Mouse (Mus musculus) liver, embryonic 14.5 days (tissue): ENCODE measurements around the gene Anxa5. TPM values are rescaled to one million over a fixed set of nuclear protein-coding genes. Genes with fewer than 3 reads are reported as not detected.

ENCODE experiments used
- ATAC-seq: fragments of 200-750 bp; cut with Nextera tagmentation; 2 replicates; pipeline ENCODE4 v1.8.0; 2017; ENCODE audit warnings: moderate number of reproducible peaks, mild to moderate bottlenecking, moderate library complexity; ENCODE audit not compliant: insufficient read depth
- DNase-seq, 3 experiments: peaks; one replicate each; pipeline ENCODE4 v3.0.0-alpha.2; 2012 to 2013; ENCODE audit warnings: low read depth in 3 of 3, low spot score in 3 of 3
- H3K27ac ChIP-seq: fragments of 300-500 bp; sonication (generic); 2 replicates; pipeline ENCODE4 v1.5.1; 2014; ENCODE audit warnings: moderate library complexity, mild to moderate bottlenecking, control low read depth, inconsistent platforms
- H3K27me3 ChIP-seq: fragments of 300-500 bp; sonication (generic); 2 replicates; pipeline ENCODE4 v1.6.1; 2014; ENCODE audit warnings: mild to moderate bottlenecking, low read length, moderate library complexity; ENCODE audit not compliant: control insufficient read depth, insufficient read depth
- H3K36me3 ChIP-seq: fragments of 300-500 bp; sonication (generic); replicated peaks from 2 replicates; pipeline ENCODE4 v1.6.1; 2014; ENCODE audit warnings: low read depth; ENCODE audit not compliant: control insufficient read depth, insufficient read depth
- H3K4me1 ChIP-seq, 2 experiments: fragments of 200-500 bp in 1 of 2; fragments of 300-500 bp in 1 of 2; sonication (generic) in 1 of 2; replicated peaks; 2 replicates each; pipeline ENCODE4 v1.6.1; 2012 to 2014; ENCODE audit warnings: antibody characterized with exemption in 1 of 2, inconsistent platforms in 1 of 2, low read length in 1 of 2; ENCODE audit not compliant: control insufficient read depth in 2 of 2, insufficient read depth in 2 of 2
- H3K4me2 ChIP-seq: fragments of 300-500 bp; sonication (generic); 2 replicates; pipeline ENCODE4 v1.6.1; 2014; ENCODE audit warnings: low read depth, mild to moderate bottlenecking, control low read depth, moderate library complexity
- H3K4me3 ChIP-seq, 2 experiments: fragments of 200-500 bp in 1 of 2; fragments of 300-500 bp in 1 of 2; sonication (generic) in 1 of 2; 2 replicates each; pipeline ENCODE4 v1.5.1; 2012 to 2014; ENCODE audit warnings: low read depth in 2 of 2, low read length in 2 of 2, mild to moderate bottlenecking in 2 of 2, control low read depth in 1 of 2, inconsistent platforms in 1 of 2, moderate library complexity in 1 of 2; ENCODE audit not compliant: insufficient read depth in 1 of 2
- H3K9ac ChIP-seq: fragments of 300-500 bp; sonication (generic); replicated peaks from 2 replicates; pipeline ENCODE4 v1.6.1; 2014; ENCODE audit warnings: mild to moderate bottlenecking, control low read depth, moderate library complexity
- H3K9me3 ChIP-seq: fragments of 300-500 bp; sonication (generic); 2 replicates; pipeline ENCODE4 v1.6.1; 2016; ENCODE audit warnings: low read length, mixed read lengths; ENCODE audit not compliant: control insufficient read depth
- CTCF ChIP-seq: IDR thresholded peaks from 2 replicates; pipeline ENCODE4 v1.5.1; 2016; ENCODE audit warnings: antibody characterized with exemption, low read depth, control low read depth
- EP300 ChIP-seq: IDR thresholded peaks from 2 replicates; pipeline ENCODE4 v1.6.1; 2016; ENCODE audit warnings: antibody characterized with exemption, low read depth
- WGBS: fragments of 180-500 bp; shearing (Covaris S2); extraction: QIAGEN DNeasy Blood & Tissue Kit; methylation state at CpG from one replicate; pipeline ENCODE4 v1.1.7; 2014; ENCODE audit not compliant: insufficient replicate concordance; 5-methylcytosine and 5-hydroxymethylcytosine counted together
- microRNA-seq: library from miRNA; unstranded; fragments of <30 nt; microRNA quantifications from one replicate; pipeline ENCODE4, GENCODE M21; 2016
- polyA plus RNA-seq, 2 experiments: library from polyadenylated mRNA; depleted of rRNA in 1 of 2; stranded (reverse) in 1 of 2; unstranded in 1 of 2; fragments of >200 nt; fragmentation: Nextera tagmentation in 1 of 2; extraction: Ambion mirVana in 1 of 2; gene quantifications; 2 replicates each; pipeline versions ENCODE4 v1.2.1 to v1.2.3; 2012 to 2014

The Anxa5 gene
- polyA plus RNA-seq, 2 experiments = 49.9 to 51.9 TPM

DNA sequence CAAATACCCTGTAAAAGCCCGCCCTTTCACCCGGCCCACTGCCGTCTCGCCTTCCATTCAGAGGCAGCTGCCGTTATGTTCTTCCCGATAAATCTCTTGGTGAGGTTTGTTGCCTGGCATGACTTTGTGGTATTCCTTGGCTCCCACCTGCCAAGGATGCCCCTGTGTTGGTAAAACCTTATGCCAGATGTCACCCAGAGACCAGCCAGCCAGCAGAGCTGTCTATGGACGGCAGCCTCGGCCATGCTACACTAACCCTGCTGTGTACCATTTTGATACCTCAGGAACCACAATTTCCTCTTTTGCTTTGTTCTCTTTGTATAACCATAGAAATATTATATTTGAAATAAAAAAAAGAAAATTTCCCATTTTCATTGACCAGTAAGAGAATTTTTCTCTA lies 48.3 kb downstream of the Anxa5 start:
- TF ChIP-seq CTCF (no peak), EP300 (no peak)
- ATAC-seq (no peak), DNase-seq (no peak)
- Histone ChIP-seq H3K9me3 (no peaks in the 10 kb centered on the region), H3K27me3 (no peaks in the 10 kb centered on the region), H3K4me2 (no peak overlapping the region), H3K27ac (no peak overlapping the region), H3K9ac (no peak overlapping the region), H3K4me1 (no peaks in the 10 kb centered on the region), H3K4me3 (no peak overlapping the region), H3K36me3 (no peaks in the 10 kb centered on the region)
- WGBS = 76% methylated on average over 8 of the region's 8 CpGs

DNA sequence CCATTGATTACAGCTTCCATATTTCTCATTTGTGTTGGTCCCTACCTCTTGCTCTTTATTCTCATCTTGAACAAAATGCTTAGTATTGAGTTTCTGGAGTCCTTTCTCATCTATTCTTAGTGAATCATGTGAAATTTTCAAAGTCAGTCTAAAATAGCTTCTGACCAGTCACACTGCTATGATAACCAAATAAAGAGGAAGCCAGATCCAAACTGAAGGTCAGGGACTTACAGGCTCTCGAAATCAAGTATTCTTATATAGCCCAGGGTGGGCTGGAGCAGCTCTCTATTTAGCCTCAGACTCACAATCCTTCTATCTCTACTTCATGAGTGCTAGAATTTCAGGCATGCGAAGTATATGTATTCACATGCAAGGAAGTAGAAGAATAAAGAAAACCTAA lies 66.2 kb downstream of the Anxa5 start:
- TF ChIP-seq EP300 = no peak
- no peak for TF ChIP-seq CTCF
- Histone ChIP-seq H3K4me3 (no peak overlapping the region), H3K36me3 (no peaks in the 10 kb centered on the region), H3K27ac (no peak overlapping the region), H3K27me3 (no peaks in the 10 kb centered on the region), H3K9ac (no peak overlapping the region), H3K4me1 (no peaks in the 10 kb centered on the region), H3K9me3 (no peaks in the 10 kb centered on the region), H3K4me2 (no peak overlapping the region)
- ATAC-seq (no peak), DNase-seq (no peak)
- WGBS = 51% methylated on average over 2 of the region's 2 CpGs

DNA sequence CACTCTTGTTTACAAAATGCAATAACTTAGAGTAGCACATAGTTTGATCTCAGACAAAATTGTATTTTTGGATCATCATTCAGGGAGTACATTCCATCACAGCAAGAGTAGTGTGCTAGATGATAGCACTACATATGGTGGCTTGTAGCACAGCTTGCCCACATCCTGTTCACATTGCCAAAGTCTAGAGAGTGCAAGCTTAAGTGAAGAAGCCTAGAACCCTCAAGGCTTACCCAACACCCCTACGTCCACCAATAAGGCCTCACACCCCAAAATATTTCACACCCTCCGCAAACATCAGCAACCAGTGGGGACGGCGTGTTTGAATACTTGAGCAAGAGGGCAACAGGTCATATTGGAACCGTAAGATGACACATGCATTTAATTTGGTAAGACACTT lies 68.7 kb downstream of the Anxa5 start:
- TF ChIP-seq CTCF (no peak), EP300 (no peak)
- Histone ChIP-seq H3K27ac (no peak overlapping the region), H3K4me3 (no peak overlapping the region), H3K27me3 (no peaks in the 10 kb centered on the region), H3K9ac (no peak overlapping the region), H3K9me3 (no peaks in the 10 kb centered on the region), H3K4me1 (no peaks in the 10 kb centered on the region), H3K4me2 (no peak overlapping the region), H3K36me3 (no peaks in the 10 kb centered on the region)
- 68% methylated on average over 5 of the region's 5 CpGs for WGBS
- ATAC-seq (no peak), DNase-seq (no peak)

DNA sequence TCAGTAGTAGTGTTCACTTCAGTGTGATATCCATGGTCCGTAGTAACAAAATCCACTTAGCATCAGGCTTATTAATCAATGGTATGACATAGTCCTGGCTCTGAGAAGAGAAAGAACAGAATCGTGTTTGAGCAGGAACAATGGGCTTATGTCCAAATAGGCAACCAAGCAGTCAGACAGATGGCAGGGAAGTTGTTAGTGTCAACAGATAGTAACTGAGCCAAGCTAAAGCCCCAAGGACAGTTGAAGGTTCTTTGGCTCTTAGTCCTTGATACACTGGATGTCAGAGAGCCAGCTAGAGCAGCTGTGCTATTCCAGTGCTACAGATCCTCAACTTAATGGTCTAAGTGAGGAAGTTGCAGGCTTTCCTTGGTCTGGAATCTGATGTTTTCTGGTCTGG lies 69.4 kb downstream of the Anxa5 start:
- Histone ChIP-seq H3K9me3 (no peaks in the 10 kb centered on the region), H3K4me2 (no peak overlapping the region)
- 54% methylated on average over 2 of the region's 2 CpGs for WGBS

DNA sequence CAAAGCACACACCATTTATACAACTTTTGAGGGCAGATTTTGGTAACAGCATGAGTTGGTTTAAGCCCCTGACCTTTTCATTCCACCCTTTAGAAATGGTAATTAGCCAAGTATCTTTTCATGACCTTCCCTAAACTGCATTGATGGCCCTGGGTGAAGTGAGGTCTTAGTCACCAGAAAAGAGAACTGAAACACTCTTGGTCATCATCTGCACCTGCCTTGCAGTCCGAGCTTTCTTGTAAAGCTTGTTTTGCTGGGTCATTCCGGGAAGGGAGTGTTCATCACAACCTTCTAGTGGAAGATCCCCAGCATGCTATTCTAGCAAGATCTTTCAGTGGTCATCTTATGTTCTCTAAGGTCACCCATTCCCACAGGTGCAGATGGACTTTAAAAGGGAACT lies 73.8 kb downstream of the Anxa5 start:
- Histone ChIP-seq H3K9me3 (no peaks in the 10 kb centered on the region), H3K36me3 (no peaks in the 10 kb centered on the region), H3K4me1 (no peaks in the 10 kb centered on the region), H3K4me2 (no peak overlapping the region), H3K9ac (no peak overlapping the region), H3K4me3 (no peak overlapping the region), H3K27ac (no peak overlapping the region), H3K27me3 (no peaks in the 10 kb centered on the region)
- no peak for ATAC-seq
- WGBS = 30% methylated on average over 2 of the region's 2 CpGs
- TF ChIP-seq CTCF = no peak
- no peak for TF ChIP-seq EP300
- DNase-seq = no peak

More for the DNA sequence above, 69.4 kb downstream of the Anxa5 start:
- no peak for ATAC-seq
- DNase-seq = no peak
- Histone ChIP-seq H3K27me3 (no peaks in the 10 kb centered on the region), H3K27ac (no peak overlapping the region), H3K4me1 (no peaks in the 10 kb centered on the region), H3K9ac (no peak overlapping the region), H3K36me3 (no peaks in the 10 kb centered on the region), H3K4me3 (no peak overlapping the region)
- no peak for TF ChIP-seq EP300
- TF ChIP-seq CTCF = no peak

DNA sequence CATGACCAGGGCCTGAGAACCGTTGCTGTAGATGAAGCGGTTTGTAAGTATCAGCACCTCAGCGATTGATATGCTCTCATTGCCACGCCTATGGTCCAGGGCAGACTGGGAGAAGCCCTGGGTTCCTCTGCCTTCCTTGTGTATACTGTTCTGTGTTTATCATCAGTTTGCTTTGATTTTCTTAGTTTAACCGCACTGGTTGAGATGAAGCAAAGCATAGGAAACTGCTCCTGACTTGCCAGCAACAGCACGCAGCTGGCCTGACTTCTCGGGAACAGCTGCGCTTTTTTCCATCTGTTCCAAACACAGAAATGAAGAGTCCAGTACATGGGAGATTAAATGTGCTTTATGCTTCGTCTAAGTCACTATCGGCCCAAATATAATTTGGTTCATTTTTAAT lies 75.0 kb downstream of the Anxa5 start:
- Histone ChIP-seq H3K27me3 (no peaks in the 10 kb centered on the region), H3K4me3 (no peak overlapping the region), H3K9me3 (no peaks in the 10 kb centered on the region), H3K4me2 (no peak overlapping the region), H3K36me3 (no peaks in the 10 kb centered on the region), H3K27ac (no peak overlapping the region), H3K9ac (no peak overlapping the region), H3K4me1 (no peaks in the 10 kb centered on the region)
- ATAC-seq (no peak), DNase-seq (no peak)
- no peak for TF ChIP-seq CTCF
- TF ChIP-seq EP300 = no peak
- WGBS = 68% methylated on average over 10 of the region's 10 CpGs

Small RNA genes lying within 50 kb of the gene (microRNA-seq; reads per million reads assigned to microRNA genes)
- not detected for gene Mir7009

Other genes starting within 250 kb of the Anxa5 start
- gene 1810062G17Rik, start within 50 bp of the Anxa5 start, polyA plus RNA-seq (2012; rRNA removed) = 0.43 and 0.77 TPM in 2 replicates
- gene 1810062G17Rik, start within 50 bp of the Anxa5 start, polyA plus RNA-seq (2014; fragmentation: Nextera tagmentation; extraction: Ambion mirVana) = 1.1 and 1.2 TPM in 2 replicates
- gene Gm11549, start 45.9 kb upstream of the Anxa5 start, polyA plus RNA-seq (2012; rRNA removed) = 0.01 TPM in 1 of 2 replicates, not detected in the other
- not detected in 2 replicates for gene Gm11549, start 45.9 kb upstream of the Anxa5 start, polyA plus RNA-seq (2014; fragmentation: Nextera tagmentation; extraction: Ambion mirVana)
- gene Exosc9, start 76.7 kb upstream of the Anxa5 start, polyA plus RNA-seq (2012; rRNA removed) = 12.6 and 25.1 TPM in 2 replicates
- gene Exosc9, start 76.7 kb upstream of the Anxa5 start, polyA plus RNA-seq (2014; fragmentation: Nextera tagmentation; extraction: Ambion mirVana) = 36.6 and 37.6 TPM in 2 replicates
- 107 and 155 TPM in 2 replicates for gene Ccna2, start 96.3 kb upstream of the Anxa5 start, polyA plus RNA-seq (2012; rRNA removed)
- 295 and 336 TPM in 2 replicates for gene Ccna2, start 96.3 kb upstream of the Anxa5 start, polyA plus RNA-seq (2014; fragmentation: Nextera tagmentation; extraction: Ambion mirVana)
- 3.9 and 5.5 TPM in 2 replicates for gene Bbs7, start 137.6 kb upstream of the Anxa5 start, polyA plus RNA-seq (2012; rRNA removed)
- 9.7 and 11.9 TPM in 2 replicates for gene Bbs7, start 137.6 kb upstream of the Anxa5 start, polyA plus RNA-seq (2014; fragmentation: Nextera tagmentation; extraction: Ambion mirVana)
- 0.16 and 0.23 TPM in 2 replicates for gene Trpc3, start 214.3 kb upstream of the Anxa5 start, polyA plus RNA-seq (2012; rRNA removed)
- gene Trpc3, start 214.3 kb upstream of the Anxa5 start, polyA plus RNA-seq (2014; fragmentation: Nextera tagmentation; extraction: Ambion mirVana) = 0.15 and 0.35 TPM in 2 replicates